Mouse (Mus musculus): ENCODE results near the gene Ncor2.

Gene Ncor2

GRCm38 (mm10) chr5:125148173-125148572 is 30.8 kb downstream of the Ncor2 start:
- ChIA-PET POLR2A (interaction anchor here in 2 of 4 experiments (1.0 to 2.1 kb wide), 6 partner anchors 8 to 13 kb away, joined by 3 to 7 read pairs (median 5); no protein-coding TSS in a partner anchor), CTCF (interaction anchor here (0.6 to 1.5 kb wide), 9 partner anchors 9 to 203 kb away, joined by 3 to 6 read pairs (median 3); no protein-coding TSS in a partner anchor)

- POLR2A ChIA-PET, result interaction anchor here in 2 of 4 experiments (1.0 to 1.8 kb wide), 9 partner anchors 10 to 39 kb away, joined by 3 to 6 read pairs (median 4); no protein-coding TSS in a partner anchor
Measured at GRCm38 (mm10) chr5:125147124-125147523, 31.9 kb downstream of the Ncor2 start.

GRCm38 (mm10) chr5:125143114-125143872 is 35.7 kb downstream of the Ncor2 start:
- POLR2A ChIA-PET, result interaction anchor here in 2 of 4 experiments (1.0 to 1.5 kb wide), 5 partner anchors 8 to 87 kb away, joined by 3 to 5 read pairs (median 3); no protein-coding TSS in a partner anchor
- CTCF ChIA-PET, result interaction anchor here (0.5 to 1.2 kb wide), 8 partner anchors 8 to 859 kb away, joined by 3 to 6 read pairs (median 3); no protein-coding TSS in a partner anchor

More at GRCm38 (mm10) chr5:125147124-125147523, 31.9 kb downstream of the Ncor2 start:
- CTCF ChIA-PET, result interaction anchor here (0.6 to 1.8 kb wide), 7 partner anchors 10 to 59 kb away, joined by 3 to 6 read pairs (median 3); no protein-coding TSS in a partner anchor

- POLR2A ChIA-PET, result interaction anchor here in 2 of 4 experiments (1.0 to 2.7 kb wide), 6 partner anchors 9 to 16 kb away, joined by 3 to 13 read pairs (median 4); no protein-coding TSS in a partner anchor
- CTCF ChIA-PET, result interaction anchor here in 1 of 4 experiments (1.4 kb wide), 1 partner anchor 15 kb away, joined by 3 read pairs; no protein-coding TSS in a partner anchor
Measured at GRCm38 (mm10) chr5:125141916-125142315, 37.1 kb downstream of the Ncor2 start.

GRCm38 (mm10) chr5:125141525-125141880 is 37.5 kb downstream of the Ncor2 start:
- ChIA-PET POLR2A (interaction anchor here in 2 of 4 experiments (0.8 to 2.7 kb wide), 7 partner anchors 9 to 330 kb away, joined by 3 to 13 read pairs (median 4); no protein-coding TSS in a partner anchor), CTCF (interaction anchor here in 1 of 4 experiments (0.6 to 1.4 kb wide), 3 partner anchors 15 to 47 kb away, joined by 3 to 4 read pairs (median 3); no protein-coding TSS in a partner anchor)

GRCm38 (mm10) chr5:125140832-125141524 is 38.0 kb downstream of the Ncor2 start:
- ChIA-PET CTCF (interaction anchor here in 1 of 4 experiments (0.6 to 1.4 kb wide), 3 partner anchors 16 to 47 kb away, joined by 3 to 4 read pairs (median 3); no protein-coding TSS in a partner anchor), POLR2A (interaction anchor here in 2 of 4 experiments (0.8 to 2.7 kb wide), 8 partner anchors 8 to 329 kb away, joined by 3 to 13 read pairs (median 4); no protein-coding TSS in a partner anchor)

GRCm38 (mm10) chr5:125140151-125140699 is 38.8 kb downstream of the Ncor2 start:
- ChIA-PET POLR2A (interaction anchor here in 2 of 4 experiments (0.9 to 2.7 kb wide), 3 partner anchors 8 to 18 kb away, joined by 3 to 13 read pairs (median 4); no protein-coding TSS in a partner anchor), CTCF (no interaction called here)

GRCm38 (mm10) chr5:125139669-125140068 is 39.4 kb downstream of the Ncor2 start:
- ChIA-PET CTCF (no interaction called here), POLR2A (interaction anchor here in 2 of 4 experiments (0.9 to 2.7 kb wide), 3 partner anchors 9 to 19 kb away, joined by 3 to 13 read pairs (median 4); no protein-coding TSS in a partner anchor)

GRCm38 (mm10) chr5:125138841-125139430 is 40.1 kb downstream of the Ncor2 start:
- POLR2A ChIA-PET, result interaction anchor here in 1 of 4 experiments (0.6 kb wide), 1 partner anchor 18 kb away, joined by 3 read pairs; no protein-coding TSS in a partner anchor
- CTCF ChIA-PET, result no interaction called here

GRCm38 (mm10) chr5:125137672-125138285 is 41.2 kb downstream of the Ncor2 start:
- POLR2A ChIA-PET, result interaction anchor here in 1 of 4 experiments (3.1 kb wide), 1 partner anchor 20 kb away, joined by 24 read pairs; no protein-coding TSS in a partner anchor
- CTCF ChIA-PET, result interaction anchor here in 2 of 4 experiments (0.6 to 1.0 kb wide), 2 partner anchors 14 to 19 kb away, joined by 3 read pairs; no protein-coding TSS in a partner anchor

- POLR2A ChIA-PET, result interaction anchor here in 1 of 4 experiments (1.0 to 3.1 kb wide), 2 partner anchors 13 to 21 kb away, joined by 3 to 24 read pairs; no protein-coding TSS in a partner anchor
- CTCF ChIA-PET, result interaction anchor here in 3 of 4 experiments (0.6 to 1.0 kb wide), 3 partner anchors 14 to 478 kb away, joined by 3 read pairs; no protein-coding TSS in a partner anchor
Measured at GRCm38 (mm10) chr5:125136996-125137671, 41.9 kb downstream of the Ncor2 start.

GRCm38 (mm10) chr5:125136296-125136995 is 42.6 kb downstream of the Ncor2 start:
- CTCF ChIA-PET, result interaction anchor here in 1 of 4 experiments (0.6 to 0.7 kb wide), 2 partner anchors 135 to 478 kb away, joined by 3 read pairs; no protein-coding TSS in a partner anchor
- POLR2A ChIA-PET, result interaction anchor here in 1 of 4 experiments (0.8 to 3.1 kb wide), 6 partner anchors 10 to 36 kb away, joined by 3 to 24 read pairs (median 4); no protein-coding TSS in a partner anchor

- ChIA-PET POLR2A (interaction anchor here in 3 of 4 experiments (0.5 to 3.1 kb wide), 12 partner anchors 8 to 306 kb away, joined by 3 to 24 read pairs (median 4); partner anchors contain the start of gene Ncor2 (in 1 of the 3)), CTCF (interaction anchor here (0.5 to 1.2 kb wide), 12 partner anchors 8 to 137 kb away, joined by 3 to 9 read pairs (median 3); partner anchors contain the start of gene Ncor2 (in 1 of the 4))
Measured at GRCm38 (mm10) chr5:125134795-125135468, 44.1 kb downstream of the Ncor2 start.

GRCm38 (mm10) chr5:125134391-125134790 is 44.6 kb downstream of the Ncor2 start:
- POLR2A ChIA-PET, result interaction anchor here in 3 of 4 experiments (0.5 to 1.5 kb wide), 8 partner anchors 9 to 305 kb away, joined by 3 to 8 read pairs (median 3); no protein-coding TSS in a partner anchor
- CTCF ChIA-PET, result interaction anchor here (0.6 to 1.2 kb wide), 10 partner anchors 9 to 134 kb away, joined by 3 to 9 read pairs (median 3); no protein-coding TSS in a partner anchor

- POLR2A ChIA-PET, result interaction anchor here in 2 of 4 experiments (0.6 to 1.4 kb wide), 3 partner anchors 12 to 234 kb away, joined by 3 read pairs; no protein-coding TSS in a partner anchor
- CTCF ChIA-PET, result interaction anchor here in 1 of 4 experiments (0.8 to 2.4 kb wide), 4 partner anchors 15 to 272 kb away, joined by 3 to 8 read pairs (median 4); no protein-coding TSS in a partner anchor
Measured at GRCm38 (mm10) chr5:125133651-125134050, 45.4 kb downstream of the Ncor2 start.
